Comparison of ENCODE assay signal across 8 mouse cellular contexts in the genomic region with DNA sequence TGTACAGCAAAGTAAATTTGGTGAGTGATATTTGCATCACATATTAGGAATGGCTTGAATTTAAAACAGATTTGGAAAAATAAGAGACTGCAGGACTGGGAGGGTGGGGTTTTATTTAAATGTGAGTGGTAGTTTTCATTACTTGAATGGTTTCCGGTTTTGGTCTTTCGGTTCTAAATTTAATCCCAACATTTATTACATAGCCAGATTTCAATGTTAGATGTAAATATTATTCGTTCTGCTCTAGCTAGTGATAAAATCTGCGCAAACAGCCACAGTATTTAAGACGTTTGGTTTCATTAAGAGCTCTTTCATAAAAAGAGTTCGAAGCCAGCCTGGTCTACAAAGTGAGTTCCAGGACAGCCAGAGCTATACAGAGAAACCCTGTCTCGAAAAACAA. TPM values are rescaled to one million over a fixed set of nuclear protein-coding genes. Genes with fewer than 3 reads are reported as not detected.
A peak's percentile ranks its signal among the peaks of the same experiment; 100 is the strongest.
DNase-seq lines count a peak whose midpoint lies in the region; ATAC-seq lines count a peak whose summit lies in the region.

No protein-coding gene starts in this region.

- 0 out of 2 replicates have a peak, but pooled peaks cover 5% of the 10 kb centered on the region for H3K36me3 ChIP-seq in forebrain, embryonic 10.5 days (replicated peaks)
- H3K36me3 ChIP-seq in forebrain, embryonic 11.5 days (ENCODE audit: control insufficient read depth, insufficient read depth, low read length): no peaks in the 10 kb centered on the region
- no peaks in the 10 kb centered on the region for H3K36me3 ChIP-seq in lung, embryonic 15.5 days
- H3K36me3 ChIP-seq in liver, embryonic 12.5 days: no peaks in the 10 kb centered on the region
- H3K36me3 ChIP-seq in stomach, embryonic 14.5 days (ENCODE audit: control insufficient read depth, insufficient read depth, low read length): no peaks in the 10 kb centered on the region

- H3K27me3 ChIP-seq in forebrain, embryonic 10.5 days (ENCODE audit: poor library complexity, severe bottlenecking): no peaks in the 10 kb centered on the region
- no peaks in the 10 kb centered on the region for H3K27me3 ChIP-seq in forebrain, embryonic 11.5 days (ENCODE audit: control insufficient read depth, insufficient read depth, low read length)
- H3K27me3 ChIP-seq in lung, embryonic 15.5 days: no peaks in the 10 kb centered on the region
- H3K27me3 ChIP-seq in liver, embryonic 12.5 days (replicated peaks): no peaks in the 10 kb centered on the region
- H3K27me3 ChIP-seq in stomach, embryonic 14.5 days (ENCODE audit: control insufficient read depth, insufficient read depth, low read length): no peaks in the 10 kb centered on the region

- H3K4me1 ChIP-seq in forebrain, embryonic 10.5 days: peaks cover 17% of the 10 kb centered on the region
- H3K4me1 ChIP-seq in forebrain, embryonic 11.5 days (replicated peaks; ENCODE audit: control insufficient read depth, insufficient read depth, low read length): no peaks in the 10 kb centered on the region
- H3K4me1 ChIP-seq in lung, embryonic 15.5 days: peaks cover 3% of the 10 kb centered on the region
- peaks cover 36% of the 10 kb centered on the region for H3K4me1 ChIP-seq in liver, embryonic 12.5 days
- H3K4me1 ChIP-seq in stomach, embryonic 14.5 days (ENCODE audit: control insufficient read depth, insufficient read depth, low read length): 0 out of 2 replicates have a peak, but pooled peaks cover 2% of the 10 kb centered on the region

- no peak for DNase-seq in forebrain, embryonic 10.5 days (ENCODE audit: extremely low spot score, low spot score)
- no peak for DNase-seq in forebrain, embryonic 11.5 days (ENCODE audit: low spot score)
- no peak for DNase-seq in lung, postnatal 36 days
- no peak for DNase-seq in spleen, postnatal 36 days (ENCODE audit: low spot score in 2 of 2)

- H3K4me2 ChIP-seq in forebrain, embryonic 11.5 days (ENCODE audit: low read depth, low read length, severe bottlenecking): no peak overlapping the region
- peak overlapping the region; percentile 70 for H3K4me2 ChIP-seq in lung, embryonic 15.5 days
- H3K4me2 ChIP-seq in liver, embryonic 12.5 days: peak overlapping the region; percentile 86
- peak overlapping the region; percentile 69 for H3K4me2 ChIP-seq in stomach, embryonic 14.5 days (replicated peaks; ENCODE audit: low read depth, low read length)

- H3K9ac ChIP-seq in forebrain, embryonic 11.5 days (ENCODE audit: low read length): no peak overlapping the region
- no peak overlapping the region for H3K9ac ChIP-seq in lung, embryonic 15.5 days
- peak overlapping the region; percentile 94; the same call in 1 of the 2 replicates for H3K9ac ChIP-seq in liver, embryonic 12.5 days
- H3K9ac ChIP-seq in stomach, embryonic 14.5 days (replicated peaks; ENCODE audit: low read depth, low read length): no peak overlapping the region

- 69% methylated on average over 7 of the region's 7 CpGs for WGBS in forebrain, embryonic 10.5 days
- 72% methylated on average over 7 of the region's 7 CpGs for WGBS in forebrain, embryonic 11.5 days
- WGBS in lung, embryonic 15.5 days: 44% methylated on average over 7 of the region's 7 CpGs
- 53% methylated on average over 7 of the region's 7 CpGs for WGBS in liver, embryonic 12.5 days (ENCODE audit: insufficient replicate concordance)
- 52% methylated on average over 7 of the region's 7 CpGs for WGBS in stomach, embryonic 14.5 days

- no peak for ATAC-seq in forebrain, embryonic 11.5 days (replicated peaks; ENCODE audit: low FRiP score)
- ATAC-seq in lung, embryonic 15.5 days (ENCODE audit: borderline replicate concordance, extremely low read depth, low FRiP score, low TSS enrichment): no peak
- ATAC-seq in liver, embryonic 12.5 days: no peak
- no peak for ATAC-seq in stomach, embryonic 14.5 days (ENCODE audit: insufficient number of reproducible peaks, insufficient read depth, low FRiP score, low read depth)
- ATAC-seq in activated CD4-positive, CD25-positive, alpha-beta regulatory T cell, adult 4 months: no peak

- H3K4me3 ChIP-seq in forebrain, embryonic 10.5 days: peak overlapping the region; percentile 99
- no peak overlapping the region for H3K4me3 ChIP-seq in forebrain, embryonic 11.5 days (ENCODE audit: low read depth, low read length)
- peak overlapping the region; percentile 90; the same call in 1 of the 2 replicates for H3K4me3 ChIP-seq in lung, embryonic 15.5 days
- H3K4me3 ChIP-seq in liver, embryonic 12.5 days: peak overlapping the region; percentile 84
- no peak overlapping the region for H3K4me3 ChIP-seq in stomach, embryonic 14.5 days (ENCODE audit: low read depth, low read length)

- H3K27ac ChIP-seq in forebrain, embryonic 10.5 days: no peak overlapping the region
- H3K27ac ChIP-seq in forebrain, embryonic 11.5 days (ENCODE audit: low read depth, low read length): no peak overlapping the region
- H3K27ac ChIP-seq in lung, embryonic 15.5 days: no peak overlapping the region
- H3K27ac ChIP-seq in liver, embryonic 12.5 days: no peak overlapping the region
- H3K27ac ChIP-seq in stomach, embryonic 14.5 days (ENCODE audit: low read length): no peak overlapping the region

- no peaks in the 10 kb centered on the region for H3K9me3 ChIP-seq in forebrain, embryonic 10.5 days
- H3K9me3 ChIP-seq in forebrain, embryonic 11.5 days (ENCODE audit: control insufficient read depth, low read length): no peaks in the 10 kb centered on the region
- H3K9me3 ChIP-seq in lung, embryonic 15.5 days: no peaks in the 10 kb centered on the region
- H3K9me3 ChIP-seq in liver, embryonic 12.5 days (replicated peaks): no peaks in the 10 kb centered on the region
- no peaks in the 10 kb centered on the region for H3K9me3 ChIP-seq in stomach, embryonic 14.5 days (ENCODE audit: control insufficient read depth, low read depth, low read length)

RNA-seq across cellular contexts. Expression of a gene that starts 0.7 kb away (rescaled TPM):
- 29.4 and 33.9 TPM in 2 replicates for polyA plus RNA-seq in forebrain, embryonic 10.5 days (2016; fragmentation: Nextera tagmentation; extraction: Ambion mirVana)
- 38.1 and 39.1 TPM in 2 replicates for polyA plus RNA-seq in forebrain, embryonic 11.5 days (2014; fragmentation: Nextera tagmentation; extraction: Ambion mirVana)
- polyA plus RNA-seq in lung, embryonic 15.5 days (2015; fragmentation: Nextera tagmentation; extraction: Ambion mirVana): 20.4 and 21.6 TPM in 2 replicates
- polyA plus RNA-seq in liver, embryonic 12.5 days (2016; fragmentation: Nextera tagmentation; extraction: Ambion mirVana): 9.9 and 10.1 TPM in 2 replicates
- polyA plus RNA-seq in stomach, embryonic 14.5 days (2014; fragmentation: Nextera tagmentation; extraction: Ambion mirVana): 31.1 and 34.1 TPM in 2 replicates
- 10 to 100 TPM; 20.5 to 21.4 TPM for polyA plus RNA-seq in activated CD4-positive, CD25-positive, alpha-beta regulatory T cell, adult 4 months (2017; shearing (Covaris generic))

RNA-seq across cellular contexts. Expression of a gene that starts 35.6 kb away (rescaled TPM):
- 18.0 and 19.9 TPM in 2 replicates for polyA plus RNA-seq in forebrain, embryonic 10.5 days (2016; fragmentation: Nextera tagmentation; extraction: Ambion mirVana)
- polyA plus RNA-seq in forebrain, embryonic 11.5 days (2014; fragmentation: Nextera tagmentation; extraction: Ambion mirVana): 18.6 and 21.7 TPM in 2 replicates
- 18.2 and 18.8 TPM in 2 replicates for polyA plus RNA-seq in lung, embryonic 15.5 days (2015; fragmentation: Nextera tagmentation; extraction: Ambion mirVana)
- polyA plus RNA-seq in liver, embryonic 12.5 days (2016; fragmentation: Nextera tagmentation; extraction: Ambion mirVana): 7.3 and 7.7 TPM in 2 replicates
- polyA plus RNA-seq in stomach, embryonic 14.5 days (2014; fragmentation: Nextera tagmentation; extraction: Ambion mirVana): 17.8 and 18.8 TPM in 2 replicates
- 10 to 100 TPM in 1 of 2 experiments, 1 to 10 TPM in 1; 6.6 to 13.0 TPM for polyA plus RNA-seq in activated CD4-positive, CD25-positive, alpha-beta regulatory T cell, adult 4 months (2017; shearing (Covaris generic))

RNA-seq across cellular contexts. Expression of a gene that starts 35.9 kb away (rescaled TPM):
- polyA plus RNA-seq in forebrain, embryonic 10.5 days (2016; fragmentation: Nextera tagmentation; extraction: Ambion mirVana): 99.0 and 101 TPM in 2 replicates
- 110 and 118 TPM in 2 replicates for polyA plus RNA-seq in forebrain, embryonic 11.5 days (2014; fragmentation: Nextera tagmentation; extraction: Ambion mirVana)
- polyA plus RNA-seq in lung, embryonic 15.5 days (2015; fragmentation: Nextera tagmentation; extraction: Ambion mirVana): 92.4 and 101 TPM in 2 replicates
- polyA plus RNA-seq in liver, embryonic 12.5 days (2016; fragmentation: Nextera tagmentation; extraction: Ambion mirVana): 45.7 and 50.7 TPM in 2 replicates
- polyA plus RNA-seq in stomach, embryonic 14.5 days (2014; fragmentation: Nextera tagmentation; extraction: Ambion mirVana): 132 and 137 TPM in 2 replicates
- 10 to 100 TPM; 66.7 to 69.8 TPM for polyA plus RNA-seq in activated CD4-positive, CD25-positive, alpha-beta regulatory T cell, adult 4 months (2017; shearing (Covaris generic))

Comparison
In these comparisons a context has a peak if more than half of its experiments do, and no peak if none do; other contexts are left out.
1. H3K4me3 ChIP-seq: peak in forebrain, embryonic 10.5 days (single experiment), lung, embryonic 15.5 days (single experiment) and liver, embryonic 12.5 days (single experiment); none in forebrain, embryonic 11.5 days (single experiment) and stomach, embryonic 14.5 days (single experiment).